Mouse (Mus musculus): Measurements from ENCODE around the gene Metap1. TPM values are rescaled to one million over a fixed set of nuclear protein-coding genes. Genes with fewer than 3 reads are reported as not detected.

The Metap1 gene
- polyA plus RNA-seq, 1 experiment from 2014 or later = 64.6 TPM

GRCm38 (mm10) chr3:138423664-138424063, 65.7 kb downstream of the Metap1 start:
- ATAC-seq (ENCODE audit: low FRiP score) (no peak), DNase-seq (ENCODE audit: low spot score) (no peak)
- H3K4me1 ChIP-seq (replicated peaks; ENCODE audit: control insufficient read depth, insufficient read depth, low read length) = no peaks in the 10 kb centered on the region
- WGBS = 57% methylated on average over 2 of the region's 2 CpGs
- H3K9ac ChIP-seq (ENCODE audit: low read depth, low read length) = no peak overlapping the region
- H3K4me3 ChIP-seq (ENCODE audit: low read depth, low read length) = no peak overlapping the region
- H3K4me2 ChIP-seq (replicated peaks; ENCODE audit: low read depth, low read length) = no peak overlapping the region
- H3K27ac ChIP-seq (ENCODE audit: low read depth, low read length) = no peak overlapping the region
- H3K36me3 ChIP-seq (ENCODE audit: control insufficient read depth, insufficient read depth, low read length) = no peaks in the 10 kb centered on the region
- no peaks in the 10 kb centered on the region for H3K27me3 ChIP-seq (ENCODE audit: control insufficient read depth, insufficient read depth, low read length)
- no peaks in the 10 kb centered on the region for H3K9me3 ChIP-seq (ENCODE audit: control insufficient read depth, low read length)

GRCm38 (mm10) chr3:138420385-138420784, 68.9 kb downstream of the Metap1 start:
- H3K9me3 ChIP-seq (ENCODE audit: control insufficient read depth, low read length) = no peaks in the 10 kb centered on the region
- no peak overlapping the region for H3K4me3 ChIP-seq (ENCODE audit: low read depth, low read length)
- WGBS = 95% methylated on average over 3 of the region's 3 CpGs
- no peaks in the 10 kb centered on the region for H3K27me3 ChIP-seq (ENCODE audit: control insufficient read depth, insufficient read depth, low read length)
- H3K36me3 ChIP-seq (ENCODE audit: control insufficient read depth, insufficient read depth, low read length) = no peaks in the 10 kb centered on the region
- H3K4me2 ChIP-seq (replicated peaks; ENCODE audit: low read depth, low read length) = no peak overlapping the region
- H3K9ac ChIP-seq (ENCODE audit: low read depth, low read length) = no peak overlapping the region
- no peak for ATAC-seq (ENCODE audit: low FRiP score)
- H3K27ac ChIP-seq (ENCODE audit: low read depth, low read length) = no peak overlapping the region
- DNase-seq (ENCODE audit: low spot score) = no peak
- H3K4me1 ChIP-seq (replicated peaks; ENCODE audit: control insufficient read depth, insufficient read depth, low read length) = no peaks in the 10 kb centered on the region

- Histone ChIP-seq H3K36me3 (ENCODE audit: control insufficient read depth, insufficient read depth, low read length) (no peaks in the 10 kb centered on the region), H3K4me3 (ENCODE audit: low read depth, low read length) (no peak overlapping the region), H3K9me3 (ENCODE audit: control insufficient read depth, low read length) (no peaks in the 10 kb centered on the region), H3K9ac (ENCODE audit: low read depth, low read length) (no peak overlapping the region), H3K4me1 (replicated peaks; ENCODE audit: control insufficient read depth, insufficient read depth, low read length) (no peaks in the 10 kb centered on the region), H3K27ac (ENCODE audit: low read depth, low read length) (no peak overlapping the region), H3K27me3 (ENCODE audit: control insufficient read depth, insufficient read depth, low read length) (no peaks in the 10 kb centered on the region), H3K4me2 (replicated peaks; ENCODE audit: low read depth, low read length) (no peak overlapping the region)
- WGBS = 91% methylated on average over 6 of the region's 6 CpGs
- DNase-seq (ENCODE audit: low spot score) (no peak), ATAC-seq (ENCODE audit: low FRiP score) (no peak)
Measured at GRCm38 (mm10) chr3:138419369-138419768, 69.9 kb downstream of the Metap1 start.

DNA sequence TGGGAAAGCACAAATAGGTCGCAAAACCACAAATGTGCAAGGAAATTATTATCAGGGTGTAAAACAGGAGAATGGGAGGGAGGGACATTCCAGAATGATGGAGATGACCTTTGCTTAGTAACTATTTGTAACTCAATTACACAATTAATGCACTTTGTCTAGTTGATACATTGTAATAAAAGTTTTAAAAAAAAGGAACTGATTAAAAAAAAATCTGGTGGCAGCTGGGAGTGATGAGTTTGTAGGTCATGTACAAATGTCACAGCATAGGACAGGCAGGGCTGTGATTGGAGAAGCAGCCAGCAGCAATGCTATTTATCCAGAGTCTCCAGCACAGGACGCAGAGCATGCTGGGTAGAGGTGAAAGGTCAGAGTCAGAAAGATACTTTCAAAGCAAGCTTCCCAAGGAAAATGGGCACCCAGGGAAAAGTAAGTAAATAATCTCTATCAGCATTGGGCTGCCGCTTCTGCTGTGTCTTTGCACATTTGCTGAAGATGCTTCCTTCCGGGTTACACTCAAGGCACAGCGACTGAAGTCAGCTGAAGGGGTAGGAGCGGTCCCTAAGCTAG, 74.1 kb downstream of the Metap1 start, which contains the start of gene Adh4:
Adh4 (plus strand) TSS at position 346 of the 570 bp plus-strand sequence.
- H3K36me3 ChIP-seq (ENCODE audit: control insufficient read depth, insufficient read depth, low read length) = no peaks in the 10 kb centered on the region
- H3K4me3 ChIP-seq (ENCODE audit: low read depth, low read length) = no peak within 1 kb of the TSS
- H3K4me2 ChIP-seq (replicated peaks; ENCODE audit: low read depth, low read length) = no peak within 1 kb of the TSS
- no peaks in the 10 kb centered on the region for H3K4me1 ChIP-seq (replicated peaks; ENCODE audit: control insufficient read depth, insufficient read depth, low read length)
- WGBS = 76% methylated on average over 6 of the region's 6 CpGs
- no peak for ATAC-seq (ENCODE audit: low FRiP score)
- H3K27ac ChIP-seq (ENCODE audit: low read depth, low read length) = no peak within 1 kb of the TSS
- no peak for DNase-seq (ENCODE audit: low spot score)
- no peaks in the 10 kb centered on the region for H3K9me3 ChIP-seq (ENCODE audit: control insufficient read depth, low read length)
- H3K9ac ChIP-seq (ENCODE audit: low read depth, low read length) = no peak within 1 kb of the TSS
- no peaks in the 10 kb centered on the region for H3K27me3 ChIP-seq (ENCODE audit: control insufficient read depth, insufficient read depth, low read length)

- Histone ChIP-seq H3K9ac (ENCODE audit: low read depth, low read length) (no peak overlapping the region), H3K4me2 (replicated peaks; ENCODE audit: low read depth, low read length) (no peak overlapping the region), H3K27me3 (ENCODE audit: control insufficient read depth, insufficient read depth, low read length) (no peaks in the 10 kb centered on the region), H3K36me3 (ENCODE audit: control insufficient read depth, insufficient read depth, low read length) (no peaks in the 10 kb centered on the region), H3K4me3 (ENCODE audit: low read depth, low read length) (no peak overlapping the region), H3K4me1 (replicated peaks; ENCODE audit: control insufficient read depth, insufficient read depth, low read length) (no peaks in the 10 kb centered on the region), H3K9me3 (ENCODE audit: control insufficient read depth, low read length) (no peaks in the 10 kb centered on the region), H3K27ac (ENCODE audit: low read depth, low read length) (no peak overlapping the region)
- ATAC-seq (ENCODE audit: low FRiP score) (no peak), DNase-seq (ENCODE audit: low spot score) (no peak)
- WGBS = 84% methylated on average over 3 of the region's 3 CpGs
Measured at GRCm38 (mm10) chr3:138410211-138410610, 79.1 kb downstream of the Metap1 start.

DNA sequence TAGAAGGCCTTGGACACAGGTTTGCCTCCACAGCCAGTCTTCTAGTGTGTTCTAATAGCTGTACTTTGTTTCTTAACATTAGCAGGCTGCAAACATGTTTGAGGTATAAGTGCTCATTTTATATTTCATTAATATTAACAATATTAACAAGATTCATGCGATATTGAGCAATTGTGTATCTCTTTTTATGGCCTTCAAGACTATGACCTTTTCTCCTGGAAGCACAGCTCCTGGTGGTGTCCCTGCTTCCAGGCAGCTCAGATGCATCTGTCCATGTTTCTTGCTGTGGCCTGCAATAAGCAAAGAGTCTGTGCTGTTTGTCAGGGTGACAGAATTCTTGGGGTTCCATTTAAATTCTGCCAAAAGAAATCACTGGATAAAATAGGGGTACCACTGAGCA, 79.7 kb downstream of the Metap1 start:
- no peaks in the 10 kb centered on the region for H3K36me3 ChIP-seq (ENCODE audit: control insufficient read depth, insufficient read depth, low read length)
- H3K4me1 ChIP-seq (replicated peaks; ENCODE audit: control insufficient read depth, insufficient read depth, low read length) = no peaks in the 10 kb centered on the region
- no peak for ATAC-seq (ENCODE audit: low FRiP score)
- H3K9me3 ChIP-seq (ENCODE audit: control insufficient read depth, low read length) = no peaks in the 10 kb centered on the region
- no peak overlapping the region for H3K9ac ChIP-seq (ENCODE audit: low read depth, low read length)
- H3K27ac ChIP-seq (ENCODE audit: low read depth, low read length) = no peak overlapping the region
- H3K4me2 ChIP-seq (replicated peaks; ENCODE audit: low read depth, low read length) = no peak overlapping the region
- no peak for DNase-seq (ENCODE audit: low spot score)
- no peaks in the 10 kb centered on the region for H3K27me3 ChIP-seq (ENCODE audit: control insufficient read depth, insufficient read depth, low read length)
- 91% methylated on average over 1 of the region's 1 CpGs for WGBS
- no peak overlapping the region for H3K4me3 ChIP-seq (ENCODE audit: low read depth, low read length)

MicroRNAs encoded within 50 kb of the gene (microRNA counts, 519-probe panel; counts per million panel counts)
- microRNA mmu-miR-1956 = not detected

Other genes starting within 250 kb of the Metap1 start
- gene Adh1, start 228.5 kb downstream of the Metap1 start, polyA plus RNA-seq (2014; fragmentation: Nextera tagmentation; extraction: Ambion mirVana) = 0.29 and 0.59 TPM in 2 replicates
- gene Adh6a, start 176.2 kb downstream of the Metap1 start, polyA plus RNA-seq (2014; fragmentation: Nextera tagmentation; extraction: Ambion mirVana) = not detected in 2 replicates
- gene Adh6b, start 147.7 kb downstream of the Metap1 start, polyA plus RNA-seq (2014; fragmentation: Nextera tagmentation; extraction: Ambion mirVana) = 0.25 and 0.37 TPM in 2 replicates
- 0.11 TPM in 1 of 2 replicates, not detected in the other for gene Adh4, start 74.0 kb downstream of the Metap1 start, polyA plus RNA-seq (2014; fragmentation: Nextera tagmentation; extraction: Ambion mirVana)
- gene Adh5, start 46.4 kb downstream of the Metap1 start, polyA plus RNA-seq (2014; fragmentation: Nextera tagmentation; extraction: Ambion mirVana) = 270 and 272 TPM in 2 replicates
- gene Eif4e, start 36.7 kb upstream of the Metap1 start, polyA plus RNA-seq (2014; fragmentation: Nextera tagmentation; extraction: Ambion mirVana) = 401 and 469 TPM in 2 replicates